Mouse (Mus musculus) C2C12 (cell line): ENCODE results near the gene Brd2. TPM values are rescaled to one million over a fixed set of nuclear protein-coding genes. Genes with fewer than 3 reads are reported as not detected.

Experiments
- H3K27me3 ChIP-seq: one replicate; pipeline ENCODE4 v1.6.1; 2011; ENCODE audit not compliant: control insufficient read depth, insufficient read depth, insufficient read length
- H3K36me3 ChIP-seq: one replicate; pipeline ENCODE4 v1.6.1; 2011; ENCODE audit not compliant: control insufficient read depth, insufficient read depth
- H3K4me3 ChIP-seq: one replicate; pipeline ENCODE4 v1.5.1; 2011; ENCODE audit warnings: mild to moderate bottlenecking, control low read depth; ENCODE audit not compliant: poor library complexity, insufficient read depth, severe bottlenecking
- H3K79me2 ChIP-seq: one replicate; pipeline ENCODE4 v1.6.1; 2011; ENCODE audit not compliant: control insufficient read depth, insufficient read depth
- H3K79me3 ChIP-seq: one replicate; pipeline ENCODE4 v1.6.1; 2011; ENCODE audit warnings: low read depth, control low read depth
- H3ac ChIP-seq: one replicate; pipeline ENCODE3; 2011; ENCODE audit warnings: low read depth; ENCODE audit not compliant: control insufficient read depth, insufficient read length
- CEBPB ChIP-seq: IDR thresholded peaks from one replicate; pipeline ENCODE4 v1.6.1; 2011; ENCODE audit warnings: low read depth, mild to moderate bottlenecking, control low read depth, moderate library complexity
- CTCF ChIP-seq: IDR thresholded peaks from one replicate; pipeline ENCODE4 v1.5.1; 2011; ENCODE audit not compliant: control insufficient read depth, insufficient read depth, insufficient read length
- FOSL1 ChIP-seq: IDR thresholded peaks from one replicate; pipeline ENCODE4 v1.8.0; 2011; ENCODE audit warnings: mild to moderate bottlenecking, low read length; ENCODE audit not compliant: poor library complexity, insufficient read depth, severe bottlenecking
- MAX ChIP-seq: IDR thresholded peaks from one replicate; pipeline ENCODE4 v1.6.1; 2011; ENCODE audit warnings: mild to moderate bottlenecking, control low read depth
- MYOD1 ChIP-seq: IDR thresholded peaks from one replicate; pipeline ENCODE4 v1.6.1; 2011; ENCODE audit warnings: low read depth; ENCODE audit not compliant: control insufficient read depth, insufficient read length
- MYOG ChIP-seq: IDR thresholded peaks from one replicate; pipeline ENCODE4 v1.6.1; 2011; ENCODE audit not compliant: control insufficient read depth, insufficient read length; ENCODE audit errors: extremely low read depth
- USF1 ChIP-seq: IDR thresholded peaks from one replicate; pipeline ENCODE4 v1.6.1; 2011; ENCODE audit warnings: low read depth, mild to moderate bottlenecking, control low read depth, moderate library complexity
- polyA plus RNA-seq: library from polyadenylated mRNA; unstranded; fragments of >200 nt; fragmentation: generic; extraction: Trizol; gene quantifications from one replicate; pipeline ENCODE4 v1.2.1, GENCODE M21; 2012; ENCODE audit warnings: missing spikeins

The Brd2 gene
- polyA plus RNA-seq, 1 experiment: 127 TPM

DNA sequence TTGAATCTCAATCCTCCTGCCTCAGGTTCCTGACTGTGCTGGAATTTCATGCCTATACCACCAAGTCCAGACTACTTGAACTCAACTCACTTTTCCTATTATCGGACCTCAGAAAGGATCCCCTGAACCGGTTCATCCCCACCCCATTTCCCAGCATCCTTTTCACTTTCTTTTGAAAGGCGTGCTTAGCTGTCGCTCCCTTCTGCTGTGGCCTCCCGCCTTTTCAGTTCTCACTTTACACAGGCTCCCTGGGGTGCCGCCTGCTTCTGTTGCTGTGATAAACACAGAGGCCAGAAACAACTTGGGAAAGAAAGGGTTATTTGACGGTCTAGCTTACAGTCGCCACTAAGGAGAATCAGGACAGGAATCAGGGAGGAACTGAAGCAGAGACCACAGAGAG, 39.3 kb downstream of the Brd2 start:
- Histone ChIP-seq H3K36me3 (no peaks in the 10 kb centered on the region), H3K79me3 (no peaks in the 10 kb centered on the region), H3K4me3 (no peak overlapping the region), H3K27me3 (peaks cover 18% of the 10 kb centered on the region), H3ac (no peak overlapping the region), H3K79me2 (no peaks in the 10 kb centered on the region)
- TF ChIP-seq MAX (no peak), MYOG (no peak), MYOD1 (no peak), USF1 (no peak), CEBPB (no peak), CTCF (no peak), FOSL1 (no peak)

DNA sequence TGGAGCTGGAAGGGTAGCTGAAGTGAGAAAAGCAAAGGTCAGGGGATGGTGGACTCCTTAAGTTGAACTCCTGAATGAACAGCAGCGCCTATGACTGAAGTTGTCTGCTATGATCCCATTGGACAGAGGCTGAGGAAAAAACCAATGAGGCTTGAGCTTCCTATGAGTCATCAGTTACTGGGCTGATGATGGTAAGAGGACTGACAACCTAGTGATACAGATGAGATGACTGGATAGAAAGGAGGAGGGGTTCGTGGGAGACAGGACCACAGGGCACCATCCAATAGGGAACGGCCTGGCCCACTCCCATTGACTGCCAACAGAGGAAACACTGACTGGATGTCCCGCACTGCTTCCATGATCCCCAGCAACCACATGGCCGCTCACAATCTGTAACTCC, 42.8 kb downstream of the Brd2 start:
- TF ChIP-seq CEBPB (no peak), MAX (no peak), CTCF (no peak), FOSL1 (no peak), MYOD1 (no peak), USF1 (no peak), MYOG (no peak)
- Histone ChIP-seq H3ac (no peak overlapping the region), H3K4me3 (no peak overlapping the region)

DNA sequence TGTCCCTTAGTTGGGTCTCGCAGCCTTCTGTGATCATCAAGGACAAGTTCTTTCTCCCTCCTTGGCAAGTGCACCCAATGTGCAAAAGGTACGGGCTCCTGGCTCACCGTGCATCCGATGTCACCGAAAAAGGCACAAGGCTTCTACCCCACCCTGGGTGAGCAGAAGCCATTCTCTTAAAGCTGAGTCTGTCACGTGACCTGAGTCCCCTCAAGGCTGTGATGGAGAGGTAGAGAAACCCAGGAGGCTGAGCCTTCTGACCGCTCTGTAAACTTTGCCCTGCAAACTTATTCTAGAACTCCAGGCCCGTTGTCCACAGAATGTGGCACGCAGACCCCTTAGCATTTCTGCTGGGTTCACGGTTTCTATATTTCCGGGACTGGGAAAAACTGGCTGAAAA, 43.4 kb downstream of the Brd2 start:
- Histone ChIP-seq H3K4me3 (no peak overlapping the region), H3K79me2 (no peaks in the 10 kb centered on the region), H3K36me3 (no peaks in the 10 kb centered on the region), H3K27me3 (peaks cover 2% of the 10 kb centered on the region), H3ac (no peak overlapping the region), H3K79me3 (no peaks in the 10 kb centered on the region)
- peak; percentile 55 for TF ChIP-seq USF1
- TF ChIP-seq MAX: no peak

More for the DNA sequence above, 42.8 kb downstream of the Brd2 start:
- Histone ChIP-seq H3K79me3 (no peaks in the 10 kb centered on the region), H3K36me3 (no peaks in the 10 kb centered on the region), H3K27me3 (peaks cover 8% of the 10 kb centered on the region), H3K79me2 (no peaks in the 10 kb centered on the region)

DNA sequence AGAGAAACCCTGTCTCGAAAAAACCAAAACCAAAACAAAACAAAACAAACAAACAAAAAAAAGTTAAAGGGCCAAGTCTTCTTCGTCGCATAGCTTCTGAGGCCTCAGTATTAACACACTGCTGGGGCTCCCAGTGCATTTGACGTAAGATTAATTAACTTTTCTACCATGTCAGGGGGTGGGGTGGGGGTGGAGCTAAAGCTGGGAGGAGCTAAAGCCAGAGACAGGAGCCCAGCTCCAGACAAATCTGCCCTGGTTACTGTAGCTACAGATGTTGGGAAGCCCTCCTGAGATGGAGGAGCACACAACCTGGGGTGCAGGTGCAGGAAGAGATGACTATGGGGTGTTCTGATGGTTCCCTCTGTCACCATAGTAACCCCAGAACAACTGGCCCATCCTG, 44.3 kb downstream of the Brd2 start:
- Histone ChIP-seq H3K79me2 (no peaks in the 10 kb centered on the region), H3K27me3 (no peaks in the 10 kb centered on the region), H3K79me3 (no peaks in the 10 kb centered on the region), H3K4me3 (no peak overlapping the region), H3ac (no peak overlapping the region), H3K36me3 (no peaks in the 10 kb centered on the region)
- TF ChIP-seq USF1 (no peak), CEBPB (no peak), CTCF (no peak), MYOD1 (no peak), FOSL1 (no peak), MYOG (no peak), MAX (no peak)

DNA sequence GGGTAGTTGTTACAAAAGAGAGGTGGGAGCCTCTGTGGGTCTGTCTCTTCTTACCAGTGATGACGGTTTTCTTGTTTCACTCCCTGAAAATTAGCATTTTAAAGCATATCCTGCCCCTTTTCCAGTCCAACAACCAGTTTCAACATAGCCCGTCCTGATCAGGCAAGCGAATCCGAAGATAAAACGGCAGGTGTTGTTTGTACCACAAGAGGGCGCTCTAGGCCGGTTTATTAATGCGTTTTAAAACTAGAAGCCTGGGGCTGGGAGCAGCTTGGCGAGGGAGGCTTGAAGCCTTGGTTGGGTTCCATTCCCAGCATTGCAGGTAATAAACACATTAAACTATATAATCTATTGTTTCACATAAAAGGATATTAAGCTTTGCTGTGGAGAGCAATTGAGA, 44.9 kb downstream of the Brd2 start:
- no peaks in the 10 kb centered on the region for H3K79me3 ChIP-seq
- H3K36me3 ChIP-seq: no peaks in the 10 kb centered on the region
- H3K27me3 ChIP-seq: no peaks in the 10 kb centered on the region
- H3ac ChIP-seq: no peak overlapping the region
- no peaks in the 10 kb centered on the region for H3K79me2 ChIP-seq
- H3K4me3 ChIP-seq: no peak overlapping the region
- TF ChIP-seq MYOG (no peak), CEBPB (no peak), FOSL1 (no peak), MYOD1 (no peak), USF1 (no peak), MAX (no peak), CTCF (no peak)

DNA sequence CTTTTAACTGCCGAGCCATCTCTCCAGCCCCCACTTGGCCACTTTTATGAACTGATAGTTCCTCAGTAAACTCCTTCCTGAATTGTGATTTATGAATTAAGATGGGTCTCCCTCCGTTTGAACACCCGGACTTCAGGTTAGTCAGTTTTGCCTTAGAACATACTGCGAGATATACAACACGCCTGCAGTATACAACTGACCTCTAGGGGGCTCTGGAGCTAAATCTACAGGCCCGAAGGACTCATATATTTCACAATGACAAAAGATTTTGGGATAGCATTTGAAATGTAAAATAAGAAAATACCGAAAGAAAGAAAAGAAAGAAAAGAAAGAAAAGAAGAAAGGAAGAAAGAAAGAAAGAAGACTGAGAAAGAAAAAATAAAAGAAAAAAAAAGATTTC, 47.2 kb downstream of the Brd2 start:
- H3K27me3 ChIP-seq: no peaks in the 10 kb centered on the region
- no peak overlapping the region for H3ac ChIP-seq
- TF ChIP-seq MYOG (no peak), USF1 (no peak), MAX (no peak), CTCF (no peak), MYOD1 (no peak), CEBPB (no peak), FOSL1 (no peak)
- no peaks in the 10 kb centered on the region for H3K79me2 ChIP-seq
- H3K79me3 ChIP-seq: no peaks in the 10 kb centered on the region
- H3K36me3 ChIP-seq: no peaks in the 10 kb centered on the region
- no peak overlapping the region for H3K4me3 ChIP-seq
